Mouse (Mus musculus) forebrain, embryonic 10.5 days (tissue): ENCODE data around the gene Btbd35f6. TPM values are rescaled to one million over a fixed set of nuclear protein-coding genes. Genes with fewer than 3 reads are reported as not detected.
"Not testable (repeated sequence)": the region's sequence is repeated elsewhere in the genome, so short reads cannot be mapped to it uniquely, and the experiment has no call there.

Experiments
- DNase-seq: peaks from one replicate; pipeline ENCODE4 v3.0.0-alpha.2; 2017; ENCODE audit warnings: low spot score; ENCODE audit errors: extremely low spot score
- H3K27ac ChIP-seq: fragments of 300-500 bp; sonication (generic); 2 replicates; pipeline ENCODE4 v1.5.1; 2016; ENCODE audit warnings: mild to moderate bottlenecking
- H3K27me3 ChIP-seq: fragments of 300-500 bp; sonication (generic); 2 replicates; pipeline ENCODE4 v1.6.1; 2016; ENCODE audit warnings: mild to moderate bottlenecking; ENCODE audit not compliant: poor library complexity, severe bottlenecking
- H3K36me3 ChIP-seq: fragments of 300-500 bp; sonication (generic); replicated peaks from 2 replicates; pipeline ENCODE4 v1.6.1; 2016; ENCODE audit warnings: mild to moderate bottlenecking, moderate library complexity
- H3K4me1 ChIP-seq: fragments of 300-500 bp; sonication (generic); 2 replicates; pipeline ENCODE4 v1.6.1; 2016
- H3K4me3 ChIP-seq: fragments of 300-500 bp; sonication (generic); 2 replicates; pipeline ENCODE4 v1.5.1; 2016; ENCODE audit warnings: mild to moderate bottlenecking, moderate library complexity
- H3K9me3 ChIP-seq: fragments of 300-500 bp; sonication (generic); 2 replicates; pipeline ENCODE4 v1.6.1; 2016; ENCODE audit warnings: mild to moderate bottlenecking, moderate library complexity
- WGBS: fragments of 180-500 bp; shearing (Covaris S2); methylation state at CpG from one replicate; pipeline ENCODE4 v1.1.7; 2016; 5-methylcytosine and 5-hydroxymethylcytosine counted together
- polyA plus RNA-seq: library from polyadenylated mRNA; unstranded; fragments of >200 nt; fragmentation: Nextera tagmentation; extraction: Ambion mirVana; gene quantifications from 2 replicates; pipeline ENCODE4 v1.2.1, GENCODE M21; 2016

Btbd35f6 gene
- not detected in 2 replicates for polyA plus RNA-seq

DNA sequence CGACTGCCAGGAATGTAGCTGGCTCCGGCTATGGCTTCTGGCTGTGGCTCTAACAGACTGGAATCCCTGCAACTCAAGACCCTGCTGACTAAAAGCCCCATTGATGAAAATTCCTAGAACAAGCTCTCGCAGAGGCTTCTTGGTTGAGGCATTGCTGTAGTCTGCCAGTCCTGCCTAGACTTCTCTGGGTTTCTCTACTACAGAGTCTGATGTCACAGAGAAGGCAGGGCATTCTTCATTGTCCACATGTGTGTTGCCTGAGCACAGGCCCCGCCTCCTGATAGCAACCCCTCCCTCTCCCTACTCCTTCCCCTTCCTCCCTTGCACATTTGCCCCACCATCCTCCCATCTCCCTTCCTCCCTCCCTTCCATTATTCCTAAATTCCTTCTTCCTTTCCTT is at the start of gene Btbd35f6:
Btbd35f6 (minus strand) TSS at position 101 of the 400 bp plus-strand sequence.
- DNase-seq, H3K27me3 ChIP-seq, H3K4me1 ChIP-seq, H3K27ac ChIP-seq, H3K4me3 ChIP-seq, H3K36me3 ChIP-seq, H3K9me3 ChIP-seq: not testable (repeated sequence)
- WGBS = no CpG with 5 or more reads among the region's 4 CpGs

- H3K4me3 ChIP-seq, H3K9me3 ChIP-seq, H3K27me3 ChIP-seq, DNase-seq, H3K36me3 ChIP-seq, H3K27ac ChIP-seq, H3K4me1 ChIP-seq: not testable (repeated sequence)
These were observed 30.4 kb upstream of the Btbd35f6 start, which contains the start of gene Gm21870 for GRCm38 (mm10) chrX:33986716-33987115. Gene Gm21870, minus strand, starts transcription at chrX:33986816.

GRCm38 (mm10) chrX:33930216-33930615 is 26.1 kb downstream of the Btbd35f6 start:
- DNase-seq, H3K4me3 ChIP-seq, H3K27ac ChIP-seq, H3K4me1 ChIP-seq, H3K36me3 ChIP-seq, H3K27me3 ChIP-seq: not testable (repeated sequence)
- WGBS = no CpG with 5 or more reads among the region's 1 CpGs
- H3K9me3 ChIP-seq = peaks cover 38% of the 10 kb centered on the region

- DNase-seq, H3K27me3 ChIP-seq: not testable (repeated sequence)
- WGBS = 89% methylated on average over 4 of the region's 4 CpGs
These were observed 28.1 kb downstream of the Btbd35f6 start for GRCm38 (mm10) chrX:33928225-33928624.

GRCm38 (mm10) chrX:33926344-33926743 is 30.0 kb downstream of the Btbd35f6 start:
- not testable (repeated sequence) for H3K4me1 ChIP-seq, H3K27me3 ChIP-seq, H3K4me3 ChIP-seq, DNase-seq, H3K36me3 ChIP-seq, H3K27ac ChIP-seq
- no CpG with 5 or more reads among the region's 1 CpGs for WGBS
- peaks cover 50% of the 10 kb centered on the region for H3K9me3 ChIP-seq

More at GRCm38 (mm10) chrX:33928225-33928624, 28.1 kb downstream of the Btbd35f6 start:
- H3K4me1 ChIP-seq, H3K36me3 ChIP-seq, H3K27ac ChIP-seq, H3K4me3 ChIP-seq: not testable (repeated sequence)
- peaks cover 38% of the 10 kb centered on the region for H3K9me3 ChIP-seq

DNA sequence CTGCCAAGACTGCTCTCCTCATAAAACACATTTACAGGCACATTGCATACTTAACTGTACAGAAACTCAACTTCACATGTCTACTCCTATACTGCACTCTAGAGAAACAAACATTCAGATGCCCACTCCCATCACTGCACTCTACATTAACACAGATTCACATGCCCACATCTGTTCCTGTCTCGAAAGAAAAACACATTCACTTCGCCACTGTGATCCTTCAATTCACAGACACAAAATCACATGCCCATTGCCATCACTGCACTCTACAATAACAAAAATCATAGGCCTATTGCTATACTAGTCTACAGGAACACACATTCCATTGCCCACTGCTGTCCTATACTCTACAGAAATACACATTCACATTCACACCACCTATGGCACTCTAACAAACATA is 30.9 kb downstream of the Btbd35f6 start:
- not testable (repeated sequence) for H3K27ac ChIP-seq, H3K4me1 ChIP-seq, DNase-seq, H3K36me3 ChIP-seq, H3K4me3 ChIP-seq, H3K27me3 ChIP-seq
- peaks cover 47% of the 10 kb centered on the region for H3K9me3 ChIP-seq
- 87% methylated on average over 2 of the region's 2 CpGs for WGBS

Other genes with a start within 250 kb of the Btbd35f6 start
- gene Gm21870, start 30.3 kb upstream of the Btbd35f6 start, polyA plus RNA-seq = not detected in 2 replicates
- gene Btbd35f9, start 205.0 kb upstream of the Btbd35f6 start, polyA plus RNA-seq = not detected in 2 replicates